Mouse (Mus musculus): ENCODE results near the gene Gm21976.

GRCm38 (mm10) chr13:98317246-98317677 is 37.6 kb downstream of the Gm21976 start:
- TF ChIP-seq EP300 (IDR thresholded peaks at IDR 0.05; ENCODE audit: low read depth) (no peak), CTCF (IDR thresholded peaks at IDR 0.05; ENCODE audit: low read depth) (peak; percentile 26)

All from heart, postnatal 0 days (tissue).